ENCODE assay signal across 21 mouse cellular contexts in the genomic region with DNA sequence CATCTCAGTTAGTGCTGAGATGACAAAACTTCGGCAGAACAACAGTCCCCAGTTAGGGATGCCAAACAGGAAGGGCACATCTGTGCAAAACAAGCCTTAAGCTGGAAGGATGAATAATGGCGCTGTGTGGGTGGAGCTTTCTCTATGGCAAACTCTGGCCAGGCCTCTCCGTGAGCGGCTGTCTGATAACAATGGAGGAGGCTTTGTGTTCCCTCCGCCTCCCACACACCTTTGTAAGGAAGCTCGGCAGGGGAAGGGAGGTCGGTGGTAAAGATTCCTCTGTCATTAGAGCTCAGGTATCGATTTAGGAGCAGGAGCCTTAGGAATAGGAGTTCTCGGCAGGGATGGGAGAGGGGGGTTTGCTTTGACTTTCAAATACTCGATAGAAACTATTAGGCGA. TPM values are rescaled to one million over a fixed set of nuclear protein-coding genes. Genes with fewer than 3 reads are reported as not detected.
A peak's percentile ranks its signal among the peaks of the same experiment; 100 is the strongest.
DNase-seq lines count a peak whose midpoint lies in the region; ATAC-seq and TF ChIP-seq lines count a peak whose summit lies in the region.
"Had no signal": no experiment of that assay in that cellular context is flagged by ENCODE, and none has a peak within 500 bp of the region (broad histone marks: within the 10 kb centered on the region; RNA-seq: fewer than 3 reads in every experiment).

No protein-coding gene starts in this region.

- no peaks in the 10 kb centered on the region for H3K4me1 ChIP-seq in heart, embryonic 12.5 days (replicated peaks)
- H3K4me1 ChIP-seq in kidney, adult 2 months (ENCODE audit: control insufficient read depth, insufficient read depth, low read length): no peaks in the 10 kb centered on the region
- peaks cover 22% of the 10 kb centered on the region for H3K4me1 ChIP-seq in E14TG2a.4 (replicated peaks; ENCODE audit: low read depth, low read length)
- H3K4me1 ChIP-seq: embryonic facial prominence, embryonic 15.5 days; limb, embryonic 13.5 days had no signal

- H3K9me3 ChIP-seq in heart, embryonic 12.5 days (replicated peaks): no peaks in the 10 kb centered on the region
- H3K9me3 ChIP-seq in E14TG2a.4 (ENCODE audit: low read length): no peaks in the 10 kb centered on the region
- H3K9me3 ChIP-seq: embryonic facial prominence, embryonic 15.5 days; limb, embryonic 13.5 days; lung, embryonic 15.5 days had no signal

- no peak for TF ChIP-seq POLR2A in kidney, adult 2 months (IDR thresholded peaks at IDR 0.05; ENCODE audit: low read depth, low read length)

- H3K9ac ChIP-seq in heart, embryonic 12.5 days: no peak overlapping the region
- H3K9ac ChIP-seq: embryonic facial prominence, embryonic 15.5 days; forebrain, postnatal 0 days; limb, embryonic 13.5 days; liver, embryonic 14.5 days; lung, embryonic 15.5 days had no signal

- H3K4me2 ChIP-seq in heart, embryonic 12.5 days: peak overlapping the region; percentile 51
- H3K4me2 ChIP-seq: embryonic facial prominence, embryonic 15.5 days; limb, embryonic 13.5 days; lung, embryonic 15.5 days had no signal

- no peak overlapping the region for H3K4me3 ChIP-seq in heart, embryonic 12.5 days
- H3K4me3 ChIP-seq in kidney, adult 2 months (ENCODE audit: insufficient read depth, low read depth, low read length): no peak overlapping the region
- H3K4me3 ChIP-seq in E14TG2a.4 (replicated peaks; ENCODE audit: low read length): peak overlapping the region; percentile 56
- H3K4me3 ChIP-seq: embryonic facial prominence, embryonic 15.5 days; limb, embryonic 13.5 days; lung, embryonic 15.5 days; myocyte had no signal

- no peak for DNase-seq in heart, postnatal 36 days
- peak; percentile 11 for DNase-seq in kidney, adult 2 months
- DNase-seq in kidney, postnatal 10 days: no peak
- DNase-seq in R1 (ENCODE audit: low read depth, low spot score): peak; percentile 87
- DNase-seq in cerebellum, adult 8-10 months: no peak
- DNase-seq: adrenal gland, postnatal 14 days; cerebellum, adult 11-12 months; cerebellum, postnatal 25 days; embryo, embryonic 11 days; forebrain, postnatal 0 days; gastrocnemius, postnatal 36 days; lung, postnatal 4 days; thymus, postnatal 36 days had no signal

- ATAC-seq in heart, embryonic 12.5 days (ENCODE audit: insufficient number of reproducible peaks, low FRiP score): no peak
- ATAC-seq: forebrain, postnatal 0 days; Patski had no signal

- no peak overlapping the region for H3K27ac ChIP-seq in heart, embryonic 12.5 days (ENCODE audit: poor library complexity, severe bottlenecking)
- H3K27ac ChIP-seq in kidney, adult 2 months (ENCODE audit: insufficient read depth, low read depth, low read length): no peak overlapping the region
- H3K27ac ChIP-seq: embryonic facial prominence, embryonic 15.5 days; limb, embryonic 13.5 days; liver, embryonic 14.5 days; lung, embryonic 15.5 days had no signal

- H3K27me3 ChIP-seq in heart, embryonic 12.5 days (replicated peaks): peaks cover 11% of the 10 kb centered on the region; the same call in 1 of the 2 replicates
- H3K27me3 ChIP-seq in kidney, adult 2 months (replicated peaks; ENCODE audit: control insufficient read depth, insufficient read depth, low read length): no peaks in the 10 kb centered on the region
- peaks cover 14% of the 10 kb centered on the region for H3K27me3 ChIP-seq in E14TG2a.4 (ENCODE audit: insufficient read depth, low read length)
- H3K27me3 ChIP-seq: embryonic facial prominence, embryonic 15.5 days; limb, embryonic 13.5 days; lung, embryonic 15.5 days had no signal

- TF ChIP-seq CTCF in kidney, adult 2 months (conservative IDR thresholded peaks at IDR 0.05; ENCODE audit: insufficient read depth, insufficient read length, low read depth, low read length): no peak
- TF ChIP-seq CTCF in E14TG2a.4 (conservative IDR thresholded peaks at IDR 0.05; ENCODE audit: low read length): no peak

- intact Hi-C loops in heart, postnatal 36 days (cut with DNase I): no loop called here

- H3K36me3 ChIP-seq in heart, embryonic 12.5 days: no peaks in the 10 kb centered on the region
- no peaks in the 10 kb centered on the region for H3K36me3 ChIP-seq in kidney, adult 2 months (ENCODE audit: control insufficient read depth, insufficient read depth, low read length)
- H3K36me3 ChIP-seq in E14TG2a.4 (ENCODE audit: insufficient read depth, low read length): no peaks in the 10 kb centered on the region
- H3K36me3 ChIP-seq: embryonic facial prominence, embryonic 15.5 days; limb, embryonic 13.5 days; lung, embryonic 15.5 days had no signal

- WGBS in heart, embryonic 12.5 days: 39% methylated on average over 11 of the region's 11 CpGs
- WGBS in kidney, adult 2 months: 40% methylated on average over 11 of the region's 11 CpGs

RNA-seq across cellular contexts. Expression of gene Nrbf2, which starts 44.6 kb away (rescaled TPM):
- 31.9 and 36.0 TPM in 2 replicates for polyA plus RNA-seq in heart, embryonic 12.5 days (2016; fragmentation: Nextera tagmentation; extraction: Ambion mirVana)
- 1 to 10 TPM; 8.4 to 10.0 TPM for total RNA-seq in heart, postnatal 36 days (2021)
- polyA plus RNA-seq in kidney, adult 2 months (2012; rRNA removed): 6.8 and 8.6 TPM in 2 replicates

Comparison
In these comparisons a context has a peak if more than half of its experiments do, and no peak if none do; other contexts are left out.
1. DNase-seq: peak in kidney, adult 2 months (single experiment) and R1 (single experiment); none in heart, postnatal 36 days (0 of 2), kidney, postnatal 10 days (single experiment) and cerebellum, adult 8-10 months (single experiment).